Mouse (Mus musculus) adrenal gland, adult 8-10 months (tissue): ENCODE measurements around the gene Gm3667. TPM values are rescaled to one million over a fixed set of nuclear protein-coding genes. Genes with fewer than 3 reads are reported as not detected.
"Not testable (repeated sequence)": the region's sequence is repeated elsewhere in the genome, so short reads cannot be mapped to it uniquely, and the experiment has no call there.

Experiments
- DNase-seq: peaks from one replicate; pipeline ENCODE4 v3.0.0; 2022
- total RNA-seq, 4 experiments: library from RNA; stranded (reverse); gene quantifications; 2 replicates each; pipeline ENCODE4 v1.2.4; 2022

Gm3667 gene
- under 1 TPM in 1 of 4 experiments, not detected in 3; 0.15 TPM for total RNA-seq

DNA sequence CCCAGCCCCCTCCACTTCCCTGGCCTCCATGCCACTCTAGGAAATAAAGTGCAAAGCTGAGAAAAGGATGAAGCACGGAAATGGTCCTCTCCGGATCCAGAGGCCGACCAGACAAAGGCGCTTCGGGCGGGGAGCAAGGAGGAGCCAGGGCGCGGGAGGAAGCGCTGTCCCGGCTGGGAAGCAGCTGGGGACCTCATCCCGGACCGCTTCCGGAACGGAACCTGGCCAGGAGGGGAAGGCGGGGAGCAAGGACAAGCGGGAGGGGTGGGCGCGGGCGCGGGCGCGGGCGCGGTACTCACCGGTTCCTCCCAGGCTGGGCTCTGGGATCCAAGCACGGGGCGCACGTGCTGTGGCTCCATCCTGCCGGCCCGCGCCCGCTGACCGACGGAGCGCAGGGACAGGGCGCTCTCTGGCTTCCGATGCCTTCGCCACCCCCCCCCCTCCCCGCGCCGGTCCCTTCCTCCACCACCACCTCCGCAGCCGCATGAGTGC is at the start of gene Gm3667:
Gene Gm3667, minus strand, starts transcription at position 442 of the 492 bp plus-strand sequence.
- not testable (repeated sequence) for DNase-seq

- DNase-seq, result not testable (repeated sequence)
These were observed 10.1 kb upstream of the Gm3667 start for GRCm38 (mm10) chr14:6899881-6900280.

- DNase-seq, result not testable (repeated sequence)
These were observed 951 bp downstream of the Gm3667 start for GRCm38 (mm10) chr14:6888811-6889210.

GRCm38 (mm10) chr14:6840211-6840610 is 49.6 kb downstream of the Gm3667 start, which contains the start of gene Gm3642:
Gm3642 (minus strand) TSS chr14:6840311.
- DNase-seq, result not testable (repeated sequence)

DNA sequence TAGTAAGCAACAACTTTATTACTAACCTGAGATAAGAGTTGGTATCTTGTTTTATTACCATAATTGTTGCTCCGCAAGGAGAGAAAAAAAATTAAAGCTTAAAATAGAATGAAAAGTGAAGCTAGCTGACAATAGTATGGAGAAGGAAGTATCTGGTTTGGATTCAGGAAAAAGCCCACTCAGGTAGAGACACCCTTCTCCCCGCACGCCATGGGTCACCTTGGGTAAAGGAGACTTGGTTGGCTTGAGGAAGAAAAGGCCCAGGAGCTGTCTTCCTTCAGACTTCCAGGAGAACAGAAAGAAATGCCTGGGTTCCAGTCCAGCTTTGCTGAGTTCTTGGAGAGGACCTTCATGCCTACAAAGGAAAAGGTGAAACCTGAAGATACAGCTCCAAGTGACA is 66.5 kb downstream of the Gm3667 start:
- not testable (repeated sequence) for DNase-seq

Other genes with a start within 250 kb of the Gm3667 start
- not detected for gene Gm10251, start 205.8 kb downstream of the Gm3667 start, total RNA-seq
- gene Gm8050, start 169.7 kb downstream of the Gm3667 start, total RNA-seq, result not detected
- gene Gm3636, start 147.6 kb downstream of the Gm3667 start, total RNA-seq, result under 1 TPM in 2 of 4 experiments, not detected in 2; 0.86 to 0.94 TPM
- gene Gm8362, start 115.6 kb downstream of the Gm3667 start, total RNA-seq, result not detected
- not detected for gene Gm3642, start 49.7 kb downstream of the Gm3667 start, total RNA-seq
- gene Gm6356, start 83.9 kb upstream of the Gm3667 start, total RNA-seq, result not detected
- under 1 TPM in 2 of 4 experiments, not detected in 2; 0.16 to 0.28 TPM for gene Gm10406, start 137.5 kb upstream of the Gm3667 start, total RNA-seq
- gene Gm3685, start 155.0 kb upstream of the Gm3667 start, total RNA-seq, result not detected
- 1 to 10 TPM in 1 of 4 experiments, not detected in 3; 2.2 TPM for gene Gm3696, start 210.7 kb upstream of the Gm3667 start, total RNA-seq
- not detected for gene Gm6676, start 235.4 kb upstream of the Gm3667 start, total RNA-seq